Mouse (Mus musculus): Measurements from ENCODE around the gene Fam187b. TPM values are rescaled to one million over a fixed set of nuclear protein-coding genes. Genes with fewer than 3 reads are reported as not detected.
A peak's percentile ranks its signal among the peaks of the same experiment; 100 is the strongest.

Gene Fam187b
- polyA plus RNA-seq, 1 experiment from 2014 or later = 6.5 TPM

GRCm38 (mm10) chr7:31030717-31031116 lies 57.1 kb downstream of the Fam187b start:
- H3K9ac ChIP-seq (ENCODE audit: low read length) = no peak overlapping the region
- WGBS = 76% methylated on average over 2 of the region's 2 CpGs

GRCm38 (mm10) chr7:31031731-31032130 lies 58.1 kb downstream of the Fam187b start:
- Histone ChIP-seq H3K4me2 (ENCODE audit: low read depth, low read length) (no peak overlapping the region), H3K9ac (ENCODE audit: low read length) (no peak overlapping the region), H3K4me1 (replicated peaks; ENCODE audit: control insufficient read depth, insufficient read depth, low read length) (no peaks in the 10 kb centered on the region), H3K27me3 (ENCODE audit: control insufficient read depth, insufficient read depth, low read depth, low read length) (no peaks in the 10 kb centered on the region), H3K36me3 (ENCODE audit: control insufficient read depth, insufficient read depth, low read length) (no peaks in the 10 kb centered on the region), H3K27ac (ENCODE audit: low read length) (no peak overlapping the region), H3K4me3 (ENCODE audit: low read length) (no peak overlapping the region), H3K9me3 (ENCODE audit: control insufficient read depth, low read length) (no peaks in the 10 kb centered on the region)
- ATAC-seq (ENCODE audit: low read depth) = no peak
- 78% methylated on average over 7 of the region's 7 CpGs for WGBS

More at GRCm38 (mm10) chr7:31030717-31031116, 57.1 kb downstream of the Fam187b start:
- ATAC-seq (ENCODE audit: low read depth) = no peak
- no peaks in the 10 kb centered on the region for H3K36me3 ChIP-seq (ENCODE audit: control insufficient read depth, insufficient read depth, low read length)
- no peak overlapping the region for H3K27ac ChIP-seq (ENCODE audit: low read length)
- H3K4me1 ChIP-seq (replicated peaks; ENCODE audit: control insufficient read depth, insufficient read depth, low read length) = 0 out of 2 replicates have a peak, but pooled peaks cover 2% of the 10 kb centered on the region
- no peaks in the 10 kb centered on the region for H3K9me3 ChIP-seq (ENCODE audit: control insufficient read depth, low read length)
- H3K27me3 ChIP-seq (ENCODE audit: control insufficient read depth, insufficient read depth, low read depth, low read length) = no peaks in the 10 kb centered on the region
- H3K4me2 ChIP-seq (ENCODE audit: low read depth, low read length) = no peak overlapping the region
- H3K4me3 ChIP-seq (ENCODE audit: low read length) = no peak overlapping the region

- peak; percentile 43; the same call in 1 of the 2 replicates for ATAC-seq (ENCODE audit: low read depth)
- no peaks in the 10 kb centered on the region for H3K4me1 ChIP-seq (replicated peaks; ENCODE audit: control insufficient read depth, insufficient read depth, low read length)
- no peaks in the 10 kb centered on the region for H3K27me3 ChIP-seq (ENCODE audit: control insufficient read depth, insufficient read depth, low read depth, low read length)
- H3K4me2 ChIP-seq (ENCODE audit: low read depth, low read length) = no peak overlapping the region
- WGBS = 47% methylated on average over 9 of the region's 9 CpGs
- H3K4me3 ChIP-seq (ENCODE audit: low read length) = no peak overlapping the region
- no peak overlapping the region for H3K9ac ChIP-seq (ENCODE audit: low read length)
- no peak overlapping the region for H3K27ac ChIP-seq (ENCODE audit: low read length)
- H3K9me3 ChIP-seq (ENCODE audit: control insufficient read depth, low read length) = no peaks in the 10 kb centered on the region
- no peaks in the 10 kb centered on the region for H3K36me3 ChIP-seq (ENCODE audit: control insufficient read depth, insufficient read depth, low read length)
These were observed 60.0 kb downstream of the Fam187b start for GRCm38 (mm10) chr7:31033409-31034165.

- Histone ChIP-seq H3K27ac (ENCODE audit: low read length) (no peak overlapping the region), H3K36me3 (ENCODE audit: control insufficient read depth, insufficient read depth, low read length) (no peaks in the 10 kb centered on the region), H3K4me1 (replicated peaks; ENCODE audit: control insufficient read depth, insufficient read depth, low read length) (no peaks in the 10 kb centered on the region), H3K4me2 (ENCODE audit: low read depth, low read length) (no peak overlapping the region), H3K4me3 (ENCODE audit: low read length) (no peak overlapping the region), H3K9me3 (ENCODE audit: control insufficient read depth, low read length) (no peaks in the 10 kb centered on the region), H3K9ac (ENCODE audit: low read length) (no peak overlapping the region), H3K27me3 (ENCODE audit: control insufficient read depth, insufficient read depth, low read depth, low read length) (no peaks in the 10 kb centered on the region)
- no peak for ATAC-seq (ENCODE audit: low read depth)
- WGBS = 63% methylated on average over 11 of the region's 11 CpGs
These were observed 61.2 kb downstream of the Fam187b start for GRCm38 (mm10) chr7:31034789-31035188.

GRCm38 (mm10) chr7:31035291-31035690 lies 61.7 kb downstream of the Fam187b start:
- ATAC-seq (ENCODE audit: low read depth) = no peak
- Histone ChIP-seq H3K4me3 (ENCODE audit: low read length) (no peak overlapping the region), H3K9ac (ENCODE audit: low read length) (no peak overlapping the region), H3K36me3 (ENCODE audit: control insufficient read depth, insufficient read depth, low read length) (no peaks in the 10 kb centered on the region), H3K27ac (ENCODE audit: low read length) (no peak overlapping the region), H3K4me2 (ENCODE audit: low read depth, low read length) (no peak overlapping the region), H3K9me3 (ENCODE audit: control insufficient read depth, low read length) (no peaks in the 10 kb centered on the region), H3K4me1 (replicated peaks; ENCODE audit: control insufficient read depth, insufficient read depth, low read length) (no peaks in the 10 kb centered on the region), H3K27me3 (ENCODE audit: control insufficient read depth, insufficient read depth, low read depth, low read length) (no peaks in the 10 kb centered on the region)
- 68% methylated on average over 11 of the region's 11 CpGs for WGBS

- Histone ChIP-seq H3K4me2 (ENCODE audit: low read depth, low read length) (no peak overlapping the region), H3K9me3 (ENCODE audit: control insufficient read depth, low read length) (no peaks in the 10 kb centered on the region), H3K4me3 (ENCODE audit: low read length) (no peak overlapping the region), H3K27me3 (ENCODE audit: control insufficient read depth, insufficient read depth, low read depth, low read length) (0 out of 2 replicates have a peak, but pooled peaks cover 4% of the 10 kb centered on the region), H3K36me3 (ENCODE audit: control insufficient read depth, insufficient read depth, low read length) (no peaks in the 10 kb centered on the region), H3K27ac (ENCODE audit: low read length) (no peak overlapping the region), H3K4me1 (replicated peaks; ENCODE audit: control insufficient read depth, insufficient read depth, low read length) (no peaks in the 10 kb centered on the region), H3K9ac (ENCODE audit: low read length) (no peak overlapping the region)
- no peak for ATAC-seq (ENCODE audit: low read depth)
- 77% methylated on average over 7 of the region's 7 CpGs for WGBS
These were observed 63.3 kb downstream of the Fam187b start for GRCm38 (mm10) chr7:31036917-31037316.

- 62% methylated on average over 2 of the region's 2 CpGs for WGBS
- no peaks in the 10 kb centered on the region for H3K9me3 ChIP-seq (ENCODE audit: control insufficient read depth, low read length)
- H3K9ac ChIP-seq (ENCODE audit: low read length) = no peak overlapping the region
- no peak overlapping the region for H3K4me2 ChIP-seq (ENCODE audit: low read depth, low read length)
- no peak for ATAC-seq (ENCODE audit: low read depth)
- H3K4me1 ChIP-seq (replicated peaks; ENCODE audit: control insufficient read depth, insufficient read depth, low read length) = no peaks in the 10 kb centered on the region; the same call in 1 of the 2 replicates
- no peak overlapping the region for H3K4me3 ChIP-seq (ENCODE audit: low read length)
- 0 out of 2 replicates have a peak, but pooled peaks cover 4% of the 10 kb centered on the region for H3K27me3 ChIP-seq (ENCODE audit: control insufficient read depth, insufficient read depth, low read depth, low read length)
- no peak overlapping the region for H3K27ac ChIP-seq (ENCODE audit: low read length)
- no peaks in the 10 kb centered on the region for H3K36me3 ChIP-seq (ENCODE audit: control insufficient read depth, insufficient read depth, low read length)
These were observed 64.1 kb downstream of the Fam187b start for GRCm38 (mm10) chr7:31037675-31038074.

- Histone ChIP-seq H3K36me3 (ENCODE audit: control insufficient read depth, insufficient read depth, low read length) (no peaks in the 10 kb centered on the region), H3K9ac (ENCODE audit: low read length) (no peak overlapping the region), H3K27me3 (ENCODE audit: control insufficient read depth, insufficient read depth, low read depth, low read length) (0 out of 2 replicates have a peak, but pooled peaks cover 4% of the 10 kb centered on the region), H3K4me2 (ENCODE audit: low read depth, low read length) (no peak overlapping the region), H3K27ac (ENCODE audit: low read length) (no peak overlapping the region), H3K9me3 (ENCODE audit: control insufficient read depth, low read length) (no peaks in the 10 kb centered on the region), H3K4me1 (replicated peaks; ENCODE audit: control insufficient read depth, insufficient read depth, low read length) (no peaks in the 10 kb centered on the region; the same call in 1 of the 2 replicates), H3K4me3 (ENCODE audit: low read length) (no peak overlapping the region)
- WGBS = 70% methylated on average over 4 of the region's 4 CpGs
- ATAC-seq (ENCODE audit: low read depth) = no peak
These were observed 65.4 kb downstream of the Fam187b start for GRCm38 (mm10) chr7:31039011-31039410.

All from lung, embryonic 16.5 days (tissue).